In genomic region chr12:47465924-47466323, GRCm38 (mm10) we compare ENCODE assay signal across 26 mouse cellular contexts.
DNase-seq lines count a peak whose midpoint lies in the region; ATAC-seq and TF ChIP-seq lines count a peak whose summit lies in the region.
"Had no signal": no experiment of that assay in that cellular context is flagged by ENCODE, and none has a peak within 500 bp of the region (broad histone marks: within the 10 kb centered on the region; RNA-seq: fewer than 3 reads in every experiment).

No protein-coding gene starts in this region.

- H3K4me2 ChIP-seq in forebrain, embryonic 14.5 days (ENCODE audit: low read length), result no peak overlapping the region
- no peak overlapping the region for H3K4me2 ChIP-seq in forebrain, embryonic 12.5 days
- H3K4me2 ChIP-seq in midbrain, postnatal 0 days (ENCODE audit: low read depth, low read length, poor library complexity, severe bottlenecking), result no peak overlapping the region
- H3K4me2 ChIP-seq: embryonic facial prominence, embryonic 12.5 days; heart, embryonic 15.5 days; intestine, embryonic 15.5 days; limb, embryonic 15.5 days; lung, embryonic 15.5 days; stomach, embryonic 15.5 days had no signal

- H3K9me3 ChIP-seq in forebrain, embryonic 14.5 days (replicated peaks; ENCODE audit: control insufficient read depth, low read length), result no peaks in the 10 kb centered on the region
- no peaks in the 10 kb centered on the region for H3K9me3 ChIP-seq in forebrain, embryonic 12.5 days
- H3K9me3 ChIP-seq in midbrain, postnatal 0 days (ENCODE audit: low read length), result no peaks in the 10 kb centered on the region
- H3K9me3 ChIP-seq: embryonic facial prominence, embryonic 12.5 days; heart, embryonic 15.5 days; intestine, embryonic 15.5 days; limb, embryonic 15.5 days; lung, embryonic 15.5 days; megakaryocyte, embryonic 14.5 days; stomach, embryonic 15.5 days had no signal

- no peaks in the 10 kb centered on the region for H3K27me3 ChIP-seq in forebrain, embryonic 14.5 days (replicated peaks; ENCODE audit: control insufficient read depth, insufficient read depth, low read length)
- no peaks in the 10 kb centered on the region for H3K27me3 ChIP-seq in forebrain, embryonic 12.5 days
- no peaks in the 10 kb centered on the region for H3K27me3 ChIP-seq in midbrain, postnatal 0 days (ENCODE audit: insufficient read depth, low read length)
- H3K27me3 ChIP-seq: embryonic facial prominence, embryonic 12.5 days; heart, embryonic 15.5 days; intestine, embryonic 15.5 days; limb, embryonic 15.5 days; lung, embryonic 15.5 days; megakaryocyte, embryonic 14.5 days; stomach, embryonic 15.5 days had no signal

- H3K36me3 ChIP-seq in forebrain, embryonic 14.5 days (ENCODE audit: control insufficient read depth, insufficient read depth, low read length), result no peaks in the 10 kb centered on the region
- no peaks in the 10 kb centered on the region for H3K36me3 ChIP-seq in forebrain, embryonic 12.5 days (replicated peaks)
- H3K36me3 ChIP-seq in midbrain, postnatal 0 days (ENCODE audit: insufficient read depth, low read length), result no peaks in the 10 kb centered on the region
- H3K36me3 ChIP-seq: embryonic facial prominence, embryonic 12.5 days; heart, embryonic 15.5 days; intestine, embryonic 15.5 days; limb, embryonic 15.5 days; lung, embryonic 15.5 days; stomach, embryonic 15.5 days had no signal

- H3K4me1 ChIP-seq in forebrain, embryonic 14.5 days (ENCODE audit: control insufficient read depth, insufficient read depth, low read length), result no peaks in the 10 kb centered on the region
- no peaks in the 10 kb centered on the region for H3K4me1 ChIP-seq in forebrain, embryonic 12.5 days
- no peaks in the 10 kb centered on the region for H3K4me1 ChIP-seq in midbrain, postnatal 0 days (ENCODE audit: insufficient read depth, low read length)
- H3K4me1 ChIP-seq: embryonic facial prominence, embryonic 12.5 days; heart, embryonic 15.5 days; intestine, embryonic 15.5 days; limb, embryonic 15.5 days; lung, embryonic 15.5 days; megakaryocyte, embryonic 14.5 days; stomach, embryonic 15.5 days had no signal

- DNase-seq in forebrain, embryonic 14.5 days (ENCODE audit: low spot score), result peak; percentile 30
- DNase-seq in retina, postnatal 1 day, result peak; percentile 33
- DNase-seq in retina, embryonic 14.5 days (ENCODE audit: low spot score), result no peak
- DNase-seq in midbrain, postnatal 0 days (ENCODE audit: low spot score), result peak; percentile 36
- DNase-seq in adrenal gland, adult 2 months, result no peak
- no peak for DNase-seq in right cerebral cortex, postnatal 36 days (ENCODE audit: low spot score in 2 of 2)
- DNase-seq: adrenal gland, postnatal 36 days; cerebellum, adult 18-20 months; cerebellum, postnatal 14 days; gastrocnemius, adult 2 months; heart, postnatal 4 days; kidney, adult 8-10 months; kidney, postnatal 10 days; left cerebral cortex, postnatal 4 days; lung, postnatal 36 days; right cerebral cortex, postnatal 4 days; thymus, postnatal 25 days had no signal

- no peak overlapping the region for H3K4me3 ChIP-seq in forebrain, embryonic 14.5 days (ENCODE audit: low read depth, low read length)
- no peak overlapping the region for H3K4me3 ChIP-seq in forebrain, embryonic 12.5 days (replicated peaks)
- H3K4me3 ChIP-seq in midbrain, postnatal 0 days (ENCODE audit: low read depth, low read length), result no peak overlapping the region
- H3K4me3 ChIP-seq: embryonic facial prominence, embryonic 12.5 days; gastrocnemius, adult 2 months; heart, embryonic 15.5 days; intestine, embryonic 15.5 days; limb, embryonic 15.5 days; lung, embryonic 15.5 days; megakaryocyte, embryonic 14.5 days; stomach, embryonic 15.5 days had no signal

- no peak overlapping the region for H3K27ac ChIP-seq in forebrain, embryonic 14.5 days (ENCODE audit: low read depth, low read length)
- no peak overlapping the region for H3K27ac ChIP-seq in forebrain, embryonic 12.5 days
- H3K27ac ChIP-seq in midbrain, postnatal 0 days (ENCODE audit: low read depth, low read length), result no peak overlapping the region
- H3K27ac ChIP-seq: embryonic facial prominence, embryonic 12.5 days; gastrocnemius, adult 2 months; heart, embryonic 15.5 days; intestine, embryonic 15.5 days; limb, embryonic 15.5 days; liver, embryonic 14.5 days; lung, embryonic 15.5 days; stomach, embryonic 15.5 days had no signal

- no peak overlapping the region for H3K9ac ChIP-seq in forebrain, embryonic 14.5 days (ENCODE audit: low read length)
- no peak overlapping the region for H3K9ac ChIP-seq in forebrain, embryonic 12.5 days
- H3K9ac ChIP-seq in midbrain, postnatal 0 days (replicated peaks; ENCODE audit: low read length, poor library complexity, severe bottlenecking), result no peak overlapping the region
- H3K9ac ChIP-seq: embryonic facial prominence, embryonic 12.5 days; heart, embryonic 15.5 days; intestine, embryonic 15.5 days; limb, embryonic 15.5 days; liver, embryonic 14.5 days; lung, embryonic 15.5 days; stomach, embryonic 15.5 days had no signal

- TF ChIP-seq CTCF in midbrain, postnatal 0 days (IDR thresholded peaks at IDR 0.05), result no peak

- 46% methylated on average over 5 of the region's 5 CpGs for WGBS in forebrain, embryonic 14.5 days
- 58% methylated on average over 5 of the region's 5 CpGs for WGBS in forebrain, embryonic 12.5 days
- WGBS in midbrain, postnatal 0 days, result 66% methylated on average over 5 of the region's 5 CpGs

- ATAC-seq in forebrain, embryonic 14.5 days, result no peak
- ATAC-seq in forebrain, embryonic 12.5 days (ENCODE audit: low FRiP score), result no peak; the same call in 1 of the 2 replicates
- ATAC-seq in midbrain, postnatal 0 days (ENCODE audit: low FRiP score), result no peak
- ATAC-seq: intestine, embryonic 15.5 days had no signal

Comparison
In these comparisons a context has a peak if more than half of its experiments do, and no peak if none do; other contexts are left out.
1. DNase-seq: peak in forebrain, embryonic 14.5 days (single experiment), retina, postnatal 1 day (single experiment) and midbrain, postnatal 0 days (single experiment); none in retina, embryonic 14.5 days (single experiment), adrenal gland, adult 2 months (single experiment) and right cerebral cortex, postnatal 36 days (0 of 2).